Mouse (Mus musculus) cerebellum, adult 11 months (tissue): Measurements from ENCODE around the gene Stk39.
A peak's percentile ranks its signal among the peaks of the same experiment; 100 is the strongest.

ENCODE experiments used
- DNase-seq: peaks from one replicate; pipeline ENCODE4 v3.0.0; 2022

The Stk39 gene

GRCm38 (mm10) chr2:68379631-68380030, 92.4 kb downstream of the Stk39 start:
- DNase-seq: no peak

- no peak for DNase-seq
These were observed 93.7 kb downstream of the Stk39 start for GRCm38 (mm10) chr2:68378319-68378718.

GRCm38 (mm10) chr2:68377251-68377681, 94.8 kb downstream of the Stk39 start:
- no peak for DNase-seq

- peak; percentile 28 for DNase-seq
These were observed 95.4 kb downstream of the Stk39 start for GRCm38 (mm10) chr2:68376660-68377059.

- no peak for DNase-seq
These were observed 97.9 kb downstream of the Stk39 start for GRCm38 (mm10) chr2:68374202-68374601.

- DNase-seq: no peak
These were observed 100.2 kb downstream of the Stk39 start for GRCm38 (mm10) chr2:68371912-68372311.

- DNase-seq: no peak
These were observed 101.7 kb downstream of the Stk39 start for GRCm38 (mm10) chr2:68370326-68370725.

GRCm38 (mm10) chr2:68369080-68369479, 103.0 kb downstream of the Stk39 start:
- DNase-seq: peak; percentile 32

GRCm38 (mm10) chr2:68367944-68368343, 104.1 kb downstream of the Stk39 start:
- no peak for DNase-seq

- no peak for DNase-seq
These were observed 105.2 kb downstream of the Stk39 start for GRCm38 (mm10) chr2:68366897-68367193.

GRCm38 (mm10) chr2:68366091-68366896, 105.8 kb downstream of the Stk39 start:
- DNase-seq: no peak

- no peak for DNase-seq
These were observed 106.6 kb downstream of the Stk39 start for GRCm38 (mm10) chr2:68365504-68365903.

GRCm38 (mm10) chr2:68364181-68364900, 107.7 kb downstream of the Stk39 start:
- peak; percentile 46 for DNase-seq

- no peak for DNase-seq
These were observed 108.9 kb downstream of the Stk39 start for GRCm38 (mm10) chr2:68363159-68363558.

- DNase-seq: no peak
These were observed 110.4 kb downstream of the Stk39 start for GRCm38 (mm10) chr2:68361701-68362100.

- DNase-seq: peak; percentile 55
These were observed 121.4 kb downstream of the Stk39 start for GRCm38 (mm10) chr2:68350621-68351020.

GRCm38 (mm10) chr2:68349593-68350383, 122.3 kb downstream of the Stk39 start:
- peak; percentile 66 for DNase-seq

GRCm38 (mm10) chr2:68348966-68349365, 123.1 kb downstream of the Stk39 start:
- no peak for DNase-seq

GRCm38 (mm10) chr2:68346606-68347237, 125.3 kb downstream of the Stk39 start:
- DNase-seq: no peak

- DNase-seq: no peak
These were observed 126.8 kb downstream of the Stk39 start for GRCm38 (mm10) chr2:68345269-68345668.

- no peak for DNase-seq
These were observed 128.3 kb downstream of the Stk39 start for GRCm38 (mm10) chr2:68343751-68344150.

- no peak for DNase-seq
These were observed 129.9 kb downstream of the Stk39 start for GRCm38 (mm10) chr2:68342122-68342646.

- DNase-seq: no peak
These were observed 135.2 kb downstream of the Stk39 start for GRCm38 (mm10) chr2:68336913-68337312.
